Mouse (Mus musculus) erythroblast, embryonic 14.5 days (primary cell): Measurements from ENCODE around the gene Mpp1.
A peak's percentile ranks its signal among the peaks of the same experiment; 100 is the strongest.

Experiments used
- GATA1 ChIP-seq: IDR thresholded peaks from 2 replicates; pipeline ENCODE4 v1.6.1; 2012; ENCODE audit warnings: low read length, inconsistent platforms, mixed read lengths
- TAL1 ChIP-seq: IDR thresholded peaks from 3 replicates; pipeline ENCODE4 v1.6.1; 2012; ENCODE audit warnings: low read length, inconsistent platforms, mixed read lengths

DNA sequence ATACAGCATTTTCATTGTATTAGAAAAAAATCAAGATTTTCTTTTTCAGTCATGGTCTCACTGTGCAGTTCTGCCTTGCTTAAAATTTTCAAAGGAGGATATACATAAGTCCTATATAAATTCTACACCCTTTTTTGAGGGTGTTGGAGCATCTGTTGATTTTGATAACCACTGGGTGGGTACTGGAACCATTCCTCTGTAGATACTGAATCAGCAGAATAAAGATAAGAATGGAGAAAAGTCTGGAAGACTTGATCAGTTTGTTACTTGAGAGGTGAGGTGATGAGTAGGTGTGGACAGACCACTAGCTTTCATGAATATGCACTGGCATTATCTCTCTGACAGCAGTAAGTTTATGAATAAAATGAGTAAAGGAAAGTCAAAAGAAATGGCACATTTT is 15.3 kb downstream of the Mpp1 start:
- TF ChIP-seq TAL1: peak; percentile 35; the same call in 1 of the 3 replicates
- no peak; the same call in 1 of the 2 replicates for TF ChIP-seq GATA1
